ENCODE assay signal across 20 mouse cellular contexts in the genomic region with DNA sequence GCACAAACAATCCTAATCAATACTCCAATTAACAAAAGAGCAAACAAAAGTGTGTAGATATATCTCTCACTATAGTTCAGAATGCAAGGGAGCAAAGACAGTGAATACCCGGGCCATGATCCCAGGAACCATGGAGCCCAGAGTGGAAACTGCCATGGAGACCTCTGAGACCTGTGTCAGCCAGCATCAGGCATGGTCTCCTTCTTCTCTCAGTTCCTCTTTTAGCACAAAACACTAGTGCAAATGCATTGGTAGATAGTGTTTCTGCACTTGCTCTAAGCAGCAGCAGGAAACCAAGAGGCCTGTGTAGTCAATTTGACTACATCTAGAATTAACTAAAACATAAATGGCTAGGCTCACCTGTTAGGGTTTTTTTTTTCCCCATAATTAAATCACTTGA. TPM values are rescaled to one million over a fixed set of nuclear protein-coding genes. Genes with fewer than 3 reads are reported as not detected.
DNase-seq lines count a peak whose midpoint lies in the region; ATAC-seq and TF ChIP-seq lines count a peak whose summit lies in the region.
"Had no signal": no experiment of that assay in that cellular context is flagged by ENCODE, and none has a peak within 500 bp of the region (broad histone marks: within the 10 kb centered on the region; RNA-seq: fewer than 3 reads in every experiment).

No protein-coding gene starts in this region.

- H3K4me3 ChIP-seq in MEL (ENCODE audit: control insufficient read depth in 1 of 2, insufficient read depth in 1 of 2, low read depth in 2 of 2, low read length in 2 of 2), result no peak overlapping the region
- H3K4me3 ChIP-seq: embryonic facial prominence, embryonic 10.5 days; forebrain, embryonic 13.5 days; heart, adult 2 months; heart, embryonic 15.5 days; hindbrain, embryonic 15.5 days had no signal

- H3K79me2 ChIP-seq in MEL (ENCODE audit: control insufficient read depth, insufficient read depth, low read length, poor library complexity), result no peaks in the 10 kb centered on the region

- no peaks in the 10 kb centered on the region for H3K9me3 ChIP-seq in MEL (replicated peaks; ENCODE audit: insufficient read depth, low read length)
- H3K9me3 ChIP-seq: embryonic facial prominence, embryonic 10.5 days; forebrain, embryonic 13.5 days; heart, embryonic 15.5 days; hindbrain, embryonic 15.5 days had no signal

- peaks cover 13 to 16% of the 10 kb centered on the region in 2 experiments for H3K4me1 ChIP-seq in MEL (ENCODE audit: control insufficient read depth in 1 of 2, insufficient read depth in 2 of 2, low read length in 2 of 2)
- H3K4me1 ChIP-seq: embryonic facial prominence, embryonic 10.5 days; forebrain, embryonic 13.5 days; heart, embryonic 15.5 days; hindbrain, embryonic 15.5 days had no signal

- H3K36me3 ChIP-seq in MEL (ENCODE audit: control insufficient read depth in 1 of 2, insufficient read depth in 2 of 2, low read length in 2 of 2), result peaks cover 0 to 21% of the 10 kb centered on the region in 2 experiments; a peak in 2 of 4 replicates
- H3K36me3 ChIP-seq in splenic B cell, adult 2 months (ENCODE audit: control insufficient read depth, insufficient read depth, low read length, poor library complexity, severe bottlenecking), result no peaks in the 10 kb centered on the region
- H3K36me3 ChIP-seq: embryonic facial prominence, embryonic 10.5 days; heart, embryonic 15.5 days; hindbrain, embryonic 15.5 days had no signal

- H3K27me3 ChIP-seq in MEL (ENCODE audit: control insufficient read depth in 1 of 2, insufficient read depth in 2 of 2, low read length in 2 of 2), result no peaks in the 10 kb centered on the region
- H3K27me3 ChIP-seq in splenic B cell, adult 2 months (ENCODE audit: control insufficient read depth, insufficient read depth, low read length, poor library complexity, severe bottlenecking), result no peaks in the 10 kb centered on the region
- H3K27me3 ChIP-seq: forebrain, embryonic 13.5 days; heart, embryonic 15.5 days; hindbrain, embryonic 15.5 days had no signal

- peak in 1 of 2 experiments; percentile 5; a peak in 1 of 4 replicates for TF ChIP-seq EP300 in MEL (IDR thresholded peaks at IDR 0.05; ENCODE audit: low read depth in 1 of 2, low read length in 2 of 2)

- H3K9ac ChIP-seq in MEL (ENCODE audit: control insufficient read depth, low read depth, low read length, poor library complexity, severe bottlenecking), result no peak overlapping the region
- H3K9ac ChIP-seq: forebrain, embryonic 13.5 days; forebrain, postnatal 0 days; heart, embryonic 15.5 days; hindbrain, embryonic 15.5 days had no signal

- peak overlapping the region; percentile 39; the same call in 1 of the 2 replicates for H3K27ac ChIP-seq in MEL (ENCODE audit: control insufficient read depth, low read depth, low read length)
- H3K27ac ChIP-seq: embryonic facial prominence, embryonic 10.5 days; forebrain, embryonic 13.5 days; heart, adult 2 months; heart, embryonic 15.5 days; hindbrain, embryonic 15.5 days had no signal

- no peak for TF ChIP-seq POLR2A in MEL (IDR thresholded peaks at IDR 0.05; ENCODE audit: control insufficient read depth in 1 of 2, insufficient read depth in 1 of 2, low read depth in 1 of 2, low read length in 2 of 2, poor library complexity in 1 of 2)

- no peak for TF ChIP-seq RAD21 in MEL (IDR thresholded peaks at IDR 0.05; ENCODE audit: low read depth, low read length)

- no peak for TF ChIP-seq CTCF in MEL (IDR thresholded peaks at IDR 0.05 in 2 of 3, conservative IDR thresholded peaks at IDR 0.05 in 1 of 3; ENCODE audit: control insufficient read depth in 1 of 3, insufficient read depth in 1 of 3, low read depth in 2 of 3, low read length in 3 of 3, poor library complexity in 1 of 3, severe bottlenecking in 1 of 3)

- intact Hi-C loops in heart, postnatal 36 days (cut with DNase I), result no loop called here

- DNase-seq in heart, adult 11 months, result peak; percentile 68
- no peak for DNase-seq in heart, postnatal 36 days
- DNase-seq in MEL (ENCODE audit: low read depth, low spot score) (peak; percentile 73), MN1 (ENCODE audit: low spot score) (no peak)
- peak; percentile 24 for DNase-seq in splenic B cell, adult 2 months (ENCODE audit: low read depth, low spot score)
- DNase-seq in cerebellum, postnatal 10 days, result no peak
- DNase-seq: adrenal gland, postnatal 10 days; cerebellum, adult 11-12 months; cerebellum, adult 9-10 months; cerebellum, postnatal 36 days; forebrain, postnatal 0 days; gastrocnemius, postnatal 36 days; heart, adult 2 months; heart, postnatal 14 days had no signal

- peak; percentile 92 to 96 for ATAC-seq in hematopoietic stem cell, adult 5-6 weeks (replicated peaks in 1 of 2; ENCODE audit: insufficient read depth in 1 of 2, low FRiP score in 2 of 2, low TSS enrichment in 1 of 2, low read depth in 1 of 2, poor library complexity in 2 of 2, severe bottlenecking in 2 of 2)
- ATAC-seq: forebrain, embryonic 13.5 days; forebrain, postnatal 0 days; inflammation-experienced regulatory T-cells, adult 6 months had no signal

TF ChIP-seq in MEL, 35 proteins besides CTCF, POLR2A, EP300 and RAD21:
- no peak for TF ChIP-seq GATA1 (IDR thresholded peaks at IDR 0.05; ENCODE audit: low read depth, low read length)
- TF ChIP-seq SIN3A (IDR thresholded peaks at IDR 0.05; ENCODE audit: low read length), result peak; percentile 33; the same call in 1 of the 2 replicates
TF ChIP-seq in MEL: peak in this region for 1.

RNA-seq across cellular contexts. Expression of a gene that starts 21.4 kb away (rescaled TPM):
- total RNA-seq in heart, postnatal 36 days (2021), result 10 to 100 TPM; 16.9 to 17.8 TPM
- 4.3 and 6.6 TPM in 2 replicates for total RNA-seq in MEL (2012; rRNA removed)
- 1 to 10 TPM in 1 of 2 experiments, not detected in 1; 9.0 TPM for polyA plus RNA-seq in MEL (2012; ENCODE audit: insufficient read depth in 1 of 2, insufficient read length in 2 of 2, low read depth in 1 of 2, low replicate concordance in 2 of 2, missing spikeins in 1 of 2)
- total RNA-seq in hematopoietic stem cell, adult 5-6 weeks (2017), result 54.9 and 63.3 TPM in 2 replicates

Comparison
In these comparisons a context has a peak if more than half of its experiments do, and no peak if none do; other contexts are left out.
1. DNase-seq: peak in heart, adult 11 months (single experiment), MEL (single experiment) and splenic B cell, adult 2 months (single experiment); none in heart, postnatal 36 days (0 of 2), MN1 (single experiment) and cerebellum, postnatal 10 days (0 of 2).